ENCODE assay signal across 10 mouse cellular contexts in genomic region chr9:102650637-102651036, GRCm38 (mm10). TPM values are rescaled to one million over a fixed set of nuclear protein-coding genes. Genes with fewer than 3 reads are reported as not detected.
A peak's percentile ranks its signal among the peaks of the same experiment; 100 is the strongest.
DNase-seq lines count a peak whose midpoint lies in the region; ATAC-seq and TF ChIP-seq lines count a peak whose summit lies in the region.
"Had no signal": no experiment of that assay in that cellular context is flagged by ENCODE, and none has a peak within 500 bp of the region (broad histone marks: within the 10 kb centered on the region; RNA-seq: fewer than 3 reads in every experiment).

No protein-coding gene starts in this region.

- H3K36me3 ChIP-seq in limb, embryonic 14.5 days (ENCODE audit: control insufficient read depth, insufficient read depth, low read length): no peaks in the 10 kb centered on the region

- no peaks in the 10 kb centered on the region for H3K9me3 ChIP-seq in limb, embryonic 14.5 days (ENCODE audit: control insufficient read depth, low read length)

- ATAC-seq in limb, embryonic 14.5 days (ENCODE audit: low FRiP score, low read depth): no peak

- TF ChIP-seq CTCF in cerebellum, adult 2 months (IDR thresholded peaks at IDR 0.05; ENCODE audit: borderline replicate concordance, insufficient read depth, low read depth, low read length): no peak

- H3K27ac ChIP-seq in limb, embryonic 14.5 days (replicated peaks; ENCODE audit: low read depth, low read length): 0 out of 2 replicates have a peak overlapping the region, but pooled peaks have one; percentile 30
- no peak overlapping the region for H3K27ac ChIP-seq in cerebellum, adult 2 months (ENCODE audit: insufficient read depth, low read length)

- H3K27me3 ChIP-seq in limb, embryonic 14.5 days (ENCODE audit: control insufficient read depth, insufficient read depth, low read length): no peaks in the 10 kb centered on the region
- H3K27me3 ChIP-seq in cerebellum, adult 2 months (ENCODE audit: control insufficient read depth, insufficient read depth, low read length): no peaks in the 10 kb centered on the region

- H3K9ac ChIP-seq in limb, embryonic 14.5 days (ENCODE audit: low read depth, low read length, severe bottlenecking): no peak overlapping the region

- DNase-seq in cerebellum, postnatal 10 days: peak; percentile 42 to 53
- no peak for DNase-seq in cerebellum, adult 11 months
- peak; percentile 66 for DNase-seq in NIH3T3 (ENCODE audit: low read depth)
- DNase-seq in gastrocnemius, adult 8-10 months (ENCODE audit: low spot score in 2 of 2): peak; percentile 30 to 38
- no peak for DNase-seq in limb, embryonic 14.5 days (ENCODE audit: low spot score)
- DNase-seq in thymus, postnatal 10 days (ENCODE audit: low spot score in 2 of 2): no peak
- no peak for DNase-seq in cerebellum, adult 2 months
- no peak for DNase-seq in embryo, embryonic 11 days
- DNase-seq: cerebellum, adult 18-20 months; kidney, adult 9 months had no signal

- TF ChIP-seq POLR2A in limb, embryonic 14.5 days (IDR thresholded peaks at IDR 0.05; ENCODE audit: borderline replicate concordance, extremely low read depth, insufficient read depth, insufficient read length): no peak
- TF ChIP-seq POLR2A in cerebellum, adult 2 months (IDR thresholded peaks at IDR 0.05; ENCODE audit: borderline replicate concordance, insufficient read depth, low read length): no peak

- 18% methylated on average over 7 of the region's 7 CpGs for WGBS in limb, embryonic 14.5 days
- WGBS in cerebellum, adult 2 months: 19% methylated on average over 7 of the region's 7 CpGs

- H3K4me3 ChIP-seq in limb, embryonic 14.5 days (replicated peaks; ENCODE audit: low read length): no peak overlapping the region
- H3K4me3 ChIP-seq in cerebellum, adult 2 months (replicated peaks; ENCODE audit: insufficient read depth, low read depth, low read length): no peak overlapping the region

- H3K4me1 ChIP-seq in limb, embryonic 14.5 days (ENCODE audit: control insufficient read depth, insufficient read depth, low read length): peaks cover 35% of the 10 kb centered on the region
- peaks cover 5% of the 10 kb centered on the region for H3K4me1 ChIP-seq in cerebellum, adult 2 months (ENCODE audit: control insufficient read depth, insufficient read depth, low read length)

- H3K4me2 ChIP-seq in limb, embryonic 14.5 days (replicated peaks; ENCODE audit: low read depth, low read length, severe bottlenecking): no peak overlapping the region

RNA-seq across cellular contexts. Expression of gene Cep63, which starts 24.3 kb away (rescaled TPM):
- 10 to 100 TPM; 18.9 to 20.0 (median 19.0) TPM for total RNA-seq in gastrocnemius, adult 8-10 months (2022)
- 15.2 and 28.1 TPM in 2 replicates for polyA plus RNA-seq in limb, embryonic 14.5 days (2012; rRNA removed)
- polyA plus RNA-seq in limb, embryonic 14.5 days (2014; fragmentation: Nextera tagmentation; extraction: Ambion mirVana): 44.1 and 45.3 TPM in 2 replicates
- 24.4 and 27.1 TPM in 2 replicates for polyA plus RNA-seq in cerebellum, adult 2 months (2012; rRNA removed)

RNA-seq across cellular contexts. Expression of gene Anapc13, which starts 24.5 kb away (rescaled TPM):
- 100 to 1,000 TPM; 232 to 263 (median 246) TPM for total RNA-seq in gastrocnemius, adult 8-10 months (2022)
- polyA plus RNA-seq in limb, embryonic 14.5 days (2012; rRNA removed): 88.7 and 191 TPM in 2 replicates
- 169 and 177 TPM in 2 replicates for polyA plus RNA-seq in limb, embryonic 14.5 days (2014; fragmentation: Nextera tagmentation; extraction: Ambion mirVana)
- 189 and 194 TPM in 2 replicates for polyA plus RNA-seq in cerebellum, adult 2 months (2012; rRNA removed)

Comparison
In these comparisons a context has a peak if more than half of its experiments do, and no peak if none do; other contexts are left out.
1. DNase-seq: peak in cerebellum, postnatal 10 days (2 of 2), NIH3T3 (single experiment) and gastrocnemius, adult 8-10 months (2 of 2); none in cerebellum, adult 11 months (single experiment), limb, embryonic 14.5 days (single experiment), thymus, postnatal 10 days (0 of 2), cerebellum, adult 2 months (0 of 2) and embryo, embryonic 11 days (single experiment).